Mouse (Mus musculus) thymus, postnatal 36 days (tissue): ENCODE data around the gene A630023A22Rik.

ENCODE experiments used
- DNase-seq, 2 experiments: peaks; one replicate each; pipeline ENCODE4 v3.0.0; 2022; ENCODE audit warnings: mixed read lengths in 2 of 2

Gene A630023A22Rik

DNA sequence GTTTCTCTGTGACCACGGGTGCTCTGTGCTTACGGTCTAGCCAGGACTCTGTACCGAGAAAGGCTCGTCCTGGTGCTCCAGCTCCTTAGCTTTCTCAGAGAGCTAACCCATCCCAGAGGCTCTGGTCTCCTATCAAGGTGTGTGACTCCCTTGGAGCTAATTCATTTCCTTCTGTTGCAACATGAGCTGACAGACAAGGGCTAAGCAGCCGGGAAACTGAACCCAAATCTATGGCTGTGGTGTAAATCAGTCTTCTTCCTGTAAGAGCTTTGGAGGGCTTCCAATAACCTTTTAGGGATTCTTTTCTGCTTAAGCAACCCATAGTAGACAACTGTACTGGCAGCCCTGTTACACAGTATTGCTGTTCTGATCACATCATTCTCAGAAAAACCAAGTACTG is at the start of gene A630023A22Rik:
TSS of gene A630023A22Rik (minus strand) at position 154 of the 400 bp plus-strand sequence.
- no peak for DNase-seq

DNA sequence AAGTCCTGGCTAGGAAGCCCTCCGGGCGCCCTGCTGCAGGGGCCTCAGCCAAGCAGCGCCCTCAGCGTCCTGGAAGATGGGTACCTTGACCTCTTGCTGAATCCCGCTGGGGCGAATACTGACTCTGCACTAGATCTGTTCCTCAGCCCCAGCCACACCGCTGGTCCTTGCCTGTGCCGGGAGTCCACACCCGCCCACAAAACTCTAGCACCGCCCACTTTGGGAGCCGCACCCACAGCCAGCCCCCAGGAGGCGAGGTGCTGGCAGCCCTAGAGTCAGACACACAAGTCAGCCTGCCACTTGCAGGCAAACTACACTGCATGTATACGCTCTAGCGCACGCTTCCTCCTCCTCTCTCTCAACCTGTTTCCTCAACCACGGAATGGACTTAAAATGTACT is 49.8 kb upstream of the A630023A22Rik start, which contains the start of gene Npy4r:
TSS of gene Npy4r (minus strand) at position 148 of the 400 bp plus-strand sequence.
- peak; percentile 4 to 25 for DNase-seq

DNA sequence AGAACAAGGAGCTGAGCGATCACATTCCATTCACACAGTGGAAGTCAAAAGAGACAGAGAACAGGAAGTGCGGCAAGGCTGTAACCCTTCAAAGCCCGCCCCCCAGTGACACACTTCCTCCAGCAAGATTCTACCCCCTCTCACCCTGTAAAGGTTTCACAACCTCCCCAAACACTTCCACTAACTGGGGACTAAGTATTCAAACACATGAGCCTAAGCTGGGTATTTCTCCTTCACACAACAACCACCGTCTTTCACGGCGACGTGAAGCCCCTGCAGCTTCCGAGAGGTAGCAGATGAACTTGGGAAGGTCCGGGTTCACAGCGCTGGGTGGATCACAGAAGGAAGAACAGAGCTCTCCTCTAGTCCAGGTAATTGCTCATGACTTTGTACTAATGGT is 40.4 kb upstream of the A630023A22Rik start:
- no peak for DNase-seq

DNA sequence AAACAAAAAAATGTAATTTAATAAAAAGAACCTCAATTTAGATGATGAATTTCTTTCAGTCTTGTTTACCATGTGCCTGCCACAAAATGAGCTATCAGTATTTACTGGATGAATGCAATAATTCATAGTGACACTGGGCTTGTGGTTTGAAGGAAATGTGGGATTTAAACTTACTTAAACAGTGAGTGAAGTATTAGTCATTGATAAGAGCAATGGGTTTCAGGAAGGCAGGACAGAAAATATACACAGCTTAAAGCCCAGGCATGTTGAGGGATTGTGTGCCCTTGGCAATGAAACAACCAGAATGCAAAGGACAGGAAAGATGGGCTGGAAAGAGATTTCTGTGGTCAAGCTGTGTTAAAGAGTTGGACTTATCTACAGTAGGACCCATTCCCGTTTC is 39.8 kb upstream of the A630023A22Rik start:
- no peak for DNase-seq

DNA sequence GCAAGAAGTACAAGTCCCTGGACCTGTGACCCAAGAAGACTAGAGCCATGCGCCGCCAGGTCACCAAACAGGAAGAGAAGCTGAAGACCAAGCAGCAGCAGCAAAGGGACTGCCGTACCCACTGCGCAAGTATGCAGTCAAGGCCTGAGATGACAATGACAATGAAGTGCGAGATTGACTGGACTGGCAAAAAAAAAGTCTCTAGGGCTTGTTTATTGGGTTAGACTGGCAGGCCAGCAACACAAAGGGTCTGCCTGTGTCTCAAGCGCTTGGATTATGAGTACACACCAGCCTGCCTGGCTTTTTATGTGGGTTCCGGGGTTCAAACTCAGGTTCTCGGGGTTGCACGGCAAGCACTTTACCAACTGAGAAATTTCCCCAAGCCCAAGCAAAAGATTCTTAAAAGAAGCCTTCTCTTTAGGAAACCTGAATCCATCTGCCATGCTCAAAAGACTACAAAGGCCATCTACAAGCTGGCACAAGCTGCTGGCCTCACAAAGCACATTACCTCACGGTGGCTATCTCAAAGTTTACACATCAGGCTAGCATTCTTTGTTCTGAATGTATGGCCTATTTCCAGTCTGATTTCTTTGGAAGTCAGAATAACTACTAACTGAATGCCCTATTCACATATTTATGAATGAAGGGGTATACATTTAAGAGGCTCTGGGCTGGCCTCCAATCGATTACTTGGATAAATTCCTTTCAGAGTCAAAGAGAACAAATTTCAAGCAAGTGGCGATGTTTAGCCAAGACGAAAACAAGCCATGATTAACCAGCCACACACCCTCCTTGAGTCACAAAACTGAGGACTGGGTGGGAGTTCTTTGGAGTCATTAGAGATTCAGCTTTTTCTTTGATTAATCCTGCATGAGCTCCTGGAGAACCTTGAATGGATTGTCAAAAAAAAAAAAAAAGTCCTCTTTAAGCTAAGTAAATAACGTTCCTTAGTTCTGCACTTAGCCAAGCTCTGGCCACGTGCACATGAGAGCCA is 37.4 kb upstream of the A630023A22Rik start:
- no peak for DNase-seq

DNA sequence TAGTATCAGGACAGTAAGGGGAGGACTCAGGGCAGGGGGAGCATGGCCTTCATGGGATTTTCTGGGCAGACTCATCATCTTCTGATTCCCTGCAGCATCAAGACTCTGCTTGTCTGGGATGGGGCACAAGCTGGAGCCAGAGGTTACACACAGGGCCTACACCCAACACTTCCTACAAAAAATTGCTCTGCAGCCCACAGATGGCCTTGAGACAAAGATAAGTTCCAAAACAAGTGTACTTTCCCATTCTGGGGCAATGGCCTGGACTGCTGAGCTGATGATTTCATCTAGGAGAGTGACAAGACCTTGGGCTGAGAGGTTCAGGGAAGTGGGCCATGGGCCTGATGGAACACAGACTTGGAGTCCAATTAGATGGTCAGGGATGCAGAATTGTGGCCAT is 32.8 kb upstream of the A630023A22Rik start:
- no peak for DNase-seq

DNA sequence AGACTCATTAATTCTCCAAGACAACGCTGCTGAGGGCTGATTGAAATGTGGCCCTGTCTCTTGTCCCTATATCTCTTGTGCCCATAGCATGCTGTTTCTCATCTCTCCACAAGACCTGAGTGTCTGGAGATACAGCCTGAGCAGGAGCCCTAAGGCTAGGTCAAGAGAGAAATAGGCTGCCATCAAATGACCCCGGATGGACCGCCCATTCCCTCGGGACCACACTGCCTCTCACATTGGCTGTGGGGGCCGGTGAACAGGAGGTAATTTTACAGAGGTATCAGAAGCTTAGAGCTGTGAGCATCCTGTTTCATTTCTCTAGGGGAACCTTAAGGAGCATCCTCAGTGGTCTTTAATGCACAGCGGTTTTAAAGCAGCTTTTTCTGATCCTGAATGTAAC is 28.7 kb upstream of the A630023A22Rik start:
- DNase-seq: no peak

DNA sequence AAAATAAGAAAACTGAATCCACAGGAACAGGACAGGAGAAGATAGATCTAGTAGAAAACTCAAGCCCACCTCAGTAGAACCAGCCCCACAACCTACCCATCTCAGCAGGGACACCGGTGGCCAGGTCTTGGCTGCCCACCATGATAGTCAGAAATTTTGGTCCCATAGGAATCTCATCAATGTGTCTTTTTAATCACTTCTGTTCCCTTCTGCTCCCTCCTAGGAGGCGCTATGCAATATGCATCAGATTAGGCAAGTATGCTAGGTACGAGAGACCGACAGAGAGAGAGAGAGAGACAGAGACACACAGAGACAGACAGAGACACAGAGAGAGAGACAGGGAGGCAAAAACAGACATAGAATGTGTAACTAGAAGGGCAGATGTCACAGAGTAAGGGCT is 19.1 kb upstream of the A630023A22Rik start:
- no peak for DNase-seq

DNA sequence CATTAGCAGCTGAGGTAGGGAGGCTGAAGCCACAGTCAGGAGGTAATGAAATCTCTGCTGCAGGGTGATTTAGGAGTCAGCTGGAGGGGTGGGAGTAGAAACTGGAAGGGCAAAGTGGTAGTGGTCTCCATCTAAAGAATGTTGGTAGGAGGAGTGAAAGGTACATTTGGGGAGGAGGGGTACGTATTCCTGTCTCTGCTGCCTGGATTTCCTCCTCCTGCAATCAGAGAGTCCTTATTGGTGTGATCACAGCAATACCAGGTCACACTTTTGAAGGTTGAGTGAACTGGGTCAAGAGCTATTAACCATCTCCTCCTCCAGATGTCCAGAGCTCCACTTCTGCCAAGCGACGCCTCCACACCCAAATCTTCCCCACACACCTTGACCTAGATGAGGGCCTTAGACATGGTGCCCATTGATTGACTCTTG is 18.4 kb upstream of the A630023A22Rik start:
- no peak for DNase-seq

DNA sequence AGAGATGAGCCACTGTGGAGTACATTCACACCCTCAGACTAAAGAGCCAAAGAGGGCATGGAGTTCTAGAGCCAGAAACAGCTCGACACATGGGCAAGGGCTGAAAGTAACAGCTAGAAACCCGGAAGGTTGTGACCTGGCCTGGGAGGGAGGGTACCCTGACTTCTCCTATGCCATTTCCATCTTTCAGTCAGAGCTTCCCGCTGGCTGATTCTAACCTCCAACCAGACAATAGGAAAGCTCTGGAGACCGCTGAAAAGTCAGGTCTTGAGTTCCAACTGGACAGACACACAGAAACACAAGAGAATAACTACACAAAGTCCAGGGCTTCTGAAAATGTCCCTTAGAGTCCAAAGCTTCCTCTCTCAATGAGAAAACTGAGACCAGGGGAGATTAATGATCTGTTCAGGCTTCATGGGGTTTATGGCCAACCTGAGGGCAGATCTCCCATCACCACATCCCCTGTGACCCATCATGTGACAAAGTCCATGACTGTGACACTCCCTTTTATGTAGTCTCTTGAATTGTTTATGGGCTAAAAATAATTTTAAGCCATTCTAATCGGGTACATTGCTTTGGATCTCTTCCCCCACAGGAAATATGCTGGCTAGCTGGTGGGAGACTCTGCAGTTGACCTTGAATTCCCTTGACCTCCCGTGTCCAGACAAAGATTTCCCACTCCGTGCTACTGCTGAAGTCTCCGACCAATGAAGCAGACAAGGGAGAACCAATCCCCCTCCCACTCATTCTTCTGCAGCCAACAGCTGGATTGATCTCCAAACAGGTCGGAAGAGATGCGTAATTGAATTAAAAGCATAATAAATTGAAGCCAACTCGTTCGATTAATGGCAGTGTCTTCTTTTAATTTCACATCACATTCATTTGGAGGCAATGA is 17.7 kb upstream of the A630023A22Rik start:
- no peak for DNase-seq

DNA sequence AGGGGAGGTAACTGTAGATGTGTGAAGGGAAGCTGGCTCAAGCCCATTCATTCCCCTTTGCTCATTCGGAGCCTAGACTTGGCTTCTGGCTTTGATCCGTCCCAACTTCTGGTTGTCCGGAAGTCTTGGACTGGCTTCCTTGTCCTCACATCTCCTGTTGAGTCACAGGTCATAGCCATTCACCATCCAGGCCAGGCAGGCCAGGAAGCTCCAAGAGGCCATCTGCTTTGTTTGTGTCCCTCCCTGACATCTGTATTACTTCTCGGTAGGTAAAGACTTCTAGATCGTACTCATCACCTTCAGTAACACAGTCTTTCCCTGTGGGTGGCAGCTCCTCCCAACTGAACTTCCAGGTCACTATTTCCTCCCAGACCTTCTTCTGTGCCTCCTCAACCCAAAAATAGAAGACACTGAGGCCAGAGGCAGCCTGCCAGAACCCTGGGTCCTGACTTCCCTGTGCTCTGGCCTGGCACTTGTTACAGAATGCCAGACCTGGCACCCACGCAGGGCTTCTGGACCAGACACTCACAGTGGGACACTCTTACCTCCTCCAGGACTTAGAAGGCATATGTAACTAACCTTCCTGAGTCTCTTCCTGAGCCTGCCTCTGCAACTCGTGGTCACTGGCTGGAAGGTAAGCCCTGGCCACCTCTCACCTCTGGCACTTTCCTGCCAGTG is 16.6 kb upstream of the A630023A22Rik start:
- DNase-seq: no peak

DNA sequence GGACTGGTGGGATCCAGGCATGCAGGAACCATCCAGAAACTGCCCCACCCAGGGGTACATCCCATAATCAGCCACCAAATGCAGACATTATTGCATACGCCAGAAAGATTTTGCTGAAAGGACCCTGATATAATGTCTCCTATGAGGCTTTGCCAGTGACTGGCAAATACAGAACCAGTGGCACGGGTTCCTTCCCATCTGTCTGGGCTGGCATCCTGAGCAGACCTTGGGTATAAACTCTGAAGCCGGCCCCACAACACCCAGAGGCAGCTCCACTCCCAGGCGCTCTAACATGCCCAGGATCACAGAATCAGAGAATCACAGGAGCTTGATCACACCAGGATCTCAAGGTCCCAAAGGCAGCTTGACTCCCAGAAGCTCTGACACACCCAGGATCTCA is 11.8 kb upstream of the A630023A22Rik start:
- no peak for DNase-seq

DNA sequence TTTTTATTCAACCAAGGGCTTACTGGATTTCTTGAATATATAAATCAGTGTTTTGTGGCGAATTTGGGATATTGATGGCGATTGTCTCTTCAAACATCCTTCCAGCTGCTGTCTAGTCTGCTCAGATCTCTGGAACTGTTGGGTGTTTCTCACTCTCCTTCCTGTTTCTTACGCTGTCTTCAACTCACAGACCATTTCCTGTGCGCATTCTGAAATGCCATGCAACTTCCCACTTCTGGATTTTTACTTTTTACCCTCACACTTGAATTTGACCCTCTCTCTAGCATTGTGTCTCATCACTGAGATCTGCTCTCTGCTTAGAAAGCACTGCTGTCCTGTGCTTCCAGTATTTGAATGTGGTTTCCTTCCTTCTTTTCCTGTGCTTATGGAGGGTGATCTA is 5.0 kb upstream of the A630023A22Rik start:
- DNase-seq: no peak

DNA sequence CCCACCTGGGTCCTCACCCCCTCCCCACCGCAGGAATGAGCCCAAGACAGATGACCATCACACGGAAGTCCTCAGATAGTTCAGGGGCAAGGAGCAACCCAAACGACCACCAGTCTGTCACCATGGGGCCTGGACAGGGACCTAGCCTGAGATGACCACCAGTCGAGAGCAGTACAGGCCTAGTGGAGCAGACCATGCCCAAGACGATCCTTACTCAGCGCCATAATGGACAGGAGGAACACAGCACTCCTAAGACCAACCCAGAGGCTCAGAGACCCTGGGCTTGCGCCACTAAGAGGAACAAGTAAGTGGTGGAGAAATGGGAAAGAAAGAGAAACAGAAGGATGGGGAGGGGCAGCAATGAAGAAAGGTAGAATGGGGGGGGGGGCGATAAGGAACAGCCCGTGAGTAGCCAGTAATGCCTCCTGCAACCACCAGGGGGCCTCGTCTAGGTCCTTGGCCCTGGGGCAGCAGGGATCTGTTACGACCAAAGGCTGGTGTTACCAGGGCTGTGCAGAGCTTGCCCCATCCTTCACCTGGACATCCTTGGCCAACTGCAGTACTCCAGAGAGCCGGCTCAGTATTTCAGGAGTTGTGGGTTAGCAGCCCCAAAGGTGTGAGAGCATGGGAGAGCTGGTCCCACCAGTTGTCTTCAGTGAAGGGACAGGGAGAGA is 4.0 kb upstream of the A630023A22Rik start:
- peak; percentile 7 to 13 for DNase-seq

DNA sequence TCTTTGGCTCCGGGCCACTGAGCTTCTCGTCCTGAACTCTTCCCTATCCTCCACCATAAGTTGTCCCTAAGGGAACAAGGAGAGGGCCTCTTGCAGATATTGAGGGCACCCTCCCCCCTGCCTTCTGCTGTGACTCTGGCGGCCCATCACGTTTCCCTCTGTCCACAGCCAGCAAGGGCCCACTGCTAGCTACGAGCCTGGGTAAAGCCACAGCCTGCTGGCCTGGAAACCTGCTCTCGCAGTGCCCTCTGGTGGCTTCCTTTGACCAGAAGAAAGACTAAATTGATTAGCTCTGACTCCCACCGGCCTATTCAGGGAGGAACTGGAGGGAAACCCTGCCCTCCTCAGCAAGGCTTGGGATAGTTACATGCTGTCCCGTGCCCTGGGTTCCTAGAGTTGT is 2.3 kb upstream of the A630023A22Rik start:
- no peak for DNase-seq

DNA sequence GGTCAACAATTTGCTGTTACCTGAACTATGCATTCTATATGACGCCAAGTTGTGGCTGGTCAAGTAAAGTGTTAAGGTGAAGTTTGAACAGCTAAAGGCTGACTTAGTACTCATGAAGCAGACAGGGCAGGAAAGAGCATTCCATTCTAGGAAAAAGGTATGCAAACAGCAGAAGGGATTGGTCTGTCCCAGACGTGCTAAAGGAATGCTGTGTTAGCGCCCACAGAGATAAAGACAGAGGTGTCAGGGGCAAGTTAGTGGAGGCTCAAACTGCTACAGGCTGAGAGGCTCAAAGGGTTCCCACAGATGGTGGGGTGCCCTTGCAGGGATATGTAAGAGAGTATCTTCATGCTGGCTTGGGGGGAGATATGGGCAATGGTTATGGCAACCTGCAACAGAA is 1.3 kb upstream of the A630023A22Rik start:
- no peak for DNase-seq

DNA sequence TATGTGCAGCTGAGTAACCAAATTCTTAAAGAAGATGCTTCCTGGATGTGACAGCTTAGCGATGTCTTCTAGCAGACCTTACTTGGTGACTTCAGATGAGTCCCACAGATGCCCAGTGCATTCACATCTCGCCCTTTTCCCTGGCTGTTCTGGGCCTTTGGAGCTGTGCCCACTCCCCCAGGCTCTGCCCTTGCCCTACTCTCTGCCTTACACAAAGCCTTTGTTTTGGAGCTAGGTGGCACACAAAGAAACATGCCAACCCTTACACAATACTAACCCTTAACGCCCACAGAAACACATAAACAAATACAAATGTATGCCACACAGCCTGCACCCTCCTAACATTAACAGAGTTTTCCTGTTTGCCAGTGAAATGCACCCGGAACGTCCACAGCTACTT is 6.4 kb downstream of the A630023A22Rik start:
- DNase-seq: no peak

DNA sequence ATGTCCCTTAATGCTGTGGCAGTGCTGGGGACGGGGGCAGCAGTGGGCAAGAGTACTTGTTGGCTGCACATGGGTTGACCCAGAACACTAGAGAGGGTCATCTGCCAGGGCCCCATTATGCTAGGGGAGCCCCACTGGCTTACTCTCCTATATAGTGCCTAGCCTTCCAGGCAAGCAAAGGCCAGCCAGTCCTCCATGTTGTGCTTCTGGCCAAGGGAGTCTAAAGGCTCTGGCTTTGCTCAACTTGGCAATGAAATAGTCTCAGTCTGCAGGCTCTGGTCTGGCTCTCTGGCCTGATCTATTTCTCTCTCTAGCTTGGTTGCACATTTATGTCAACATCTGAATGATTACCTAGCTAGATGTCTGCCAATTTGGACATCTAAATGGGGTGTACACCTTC is 9.7 kb downstream of the A630023A22Rik start:
- DNase-seq: no peak

DNA sequence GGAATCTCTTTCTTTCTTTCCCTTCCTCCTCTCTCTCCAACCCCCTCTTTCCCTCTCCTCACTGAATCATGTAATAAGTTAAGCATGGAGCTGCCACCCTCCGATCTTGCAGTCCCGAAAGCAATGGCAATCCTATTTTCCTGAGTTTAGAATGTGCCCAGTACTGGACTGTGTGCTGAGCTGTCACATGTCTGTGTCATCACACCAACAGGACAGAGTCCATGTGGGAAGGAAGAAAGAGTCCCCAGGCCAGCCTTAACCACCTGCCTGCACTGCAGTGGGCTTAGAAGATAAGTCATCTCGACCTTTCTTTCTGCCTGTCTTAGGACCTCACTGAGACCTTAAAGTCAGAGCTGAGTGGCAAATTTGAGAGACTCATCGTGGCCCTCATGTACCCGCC is 11.1 kb downstream of the A630023A22Rik start:
- DNase-seq: no peak

DNA sequence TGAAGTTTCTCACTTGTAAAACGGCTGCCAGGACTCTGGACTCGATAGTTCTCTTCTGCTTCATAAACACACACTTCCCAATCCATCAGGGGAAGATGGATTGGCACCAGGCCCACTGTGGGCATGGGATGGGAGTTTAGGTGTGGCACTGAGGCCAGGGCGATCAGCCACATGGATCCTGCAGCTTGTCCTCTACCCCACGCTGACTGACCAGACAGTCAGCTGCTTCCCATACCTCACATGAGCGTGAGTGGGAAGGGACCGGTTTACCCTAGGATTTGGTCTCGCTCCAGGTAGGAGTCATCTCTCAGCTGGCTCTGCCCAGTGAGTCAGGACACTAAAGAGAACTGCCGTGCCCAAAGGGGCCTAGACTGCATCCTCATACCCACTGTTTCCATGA is 12.8 kb downstream of the A630023A22Rik start:
- DNase-seq: no peak

DNA sequence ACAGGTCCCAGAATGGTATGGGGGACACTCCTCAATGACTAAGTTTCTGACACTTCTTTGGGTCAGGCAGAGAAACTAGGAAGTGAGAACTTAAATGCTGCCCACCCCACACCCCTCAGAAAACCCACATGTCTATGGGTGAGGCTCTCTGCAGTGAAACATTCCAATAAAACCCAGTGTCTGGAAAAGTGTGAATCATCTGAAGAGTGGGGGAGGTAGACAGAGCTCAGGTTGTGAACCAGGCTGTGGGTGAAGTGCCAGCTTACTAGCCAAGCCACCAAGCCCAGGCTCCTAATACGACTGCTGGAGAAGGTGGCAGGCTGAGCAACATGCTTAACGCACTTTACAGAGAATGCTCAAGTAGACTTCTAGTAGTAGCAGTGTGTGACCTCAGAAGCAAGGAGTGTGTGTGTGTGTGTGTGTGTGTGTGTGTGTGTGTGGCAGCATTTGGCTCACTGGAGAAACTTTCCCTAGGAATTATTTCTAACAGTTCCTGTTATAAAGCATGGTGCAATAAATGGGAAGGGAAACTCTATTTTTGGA is 14.6 kb downstream of the A630023A22Rik start:
- DNase-seq: no peak

DNA sequence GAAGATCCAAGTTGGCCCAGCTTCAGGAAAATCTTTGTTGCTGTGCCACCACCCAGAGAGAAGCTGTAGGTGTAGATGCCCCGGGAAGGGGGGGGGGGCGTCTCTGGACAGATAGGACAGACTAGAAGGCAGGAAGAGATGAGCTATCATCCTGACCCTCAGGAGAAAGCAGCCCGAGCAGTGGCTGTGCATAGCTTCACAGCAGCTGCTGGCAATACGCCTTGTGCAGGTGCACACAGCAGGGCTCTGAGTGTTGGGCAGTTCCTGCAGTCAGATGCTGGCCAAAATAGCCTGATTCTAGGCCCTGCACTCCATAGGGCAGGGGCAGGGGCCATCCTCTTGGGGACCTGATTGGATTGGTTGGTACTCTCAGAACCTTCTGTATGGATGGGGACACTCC is 15.7 kb downstream of the A630023A22Rik start:
- DNase-seq: no peak
